Mouse (Mus musculus) cerebellum, adult 9-10 months (tissue): ENCODE results near the gene Esam.

ENCODE experiments used
- DNase-seq: peaks from one replicate; pipeline ENCODE4 v3.0.0; 2022

Esam gene

DNA sequence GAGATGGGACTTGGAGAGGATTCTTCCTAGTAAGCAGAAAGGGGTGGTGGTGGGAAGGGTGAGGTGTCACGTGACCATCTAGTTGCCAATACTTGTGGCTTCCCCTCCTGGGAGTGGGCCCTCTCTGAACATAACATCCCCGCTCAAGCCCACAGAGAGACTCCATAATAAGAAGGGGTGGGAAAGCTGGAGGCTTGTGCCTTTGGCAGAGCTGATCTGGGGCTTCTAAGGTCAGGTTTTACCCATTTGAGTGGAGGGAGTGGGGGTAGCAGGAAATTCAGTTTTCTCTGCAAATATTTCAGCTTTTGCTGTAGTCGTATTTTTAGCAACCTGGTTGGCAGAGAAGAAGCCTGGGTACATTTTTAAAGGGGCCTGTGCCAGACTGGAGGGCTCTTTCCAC lies 28.5 kb downstream of the Esam start:
- no peak for DNase-seq

DNA sequence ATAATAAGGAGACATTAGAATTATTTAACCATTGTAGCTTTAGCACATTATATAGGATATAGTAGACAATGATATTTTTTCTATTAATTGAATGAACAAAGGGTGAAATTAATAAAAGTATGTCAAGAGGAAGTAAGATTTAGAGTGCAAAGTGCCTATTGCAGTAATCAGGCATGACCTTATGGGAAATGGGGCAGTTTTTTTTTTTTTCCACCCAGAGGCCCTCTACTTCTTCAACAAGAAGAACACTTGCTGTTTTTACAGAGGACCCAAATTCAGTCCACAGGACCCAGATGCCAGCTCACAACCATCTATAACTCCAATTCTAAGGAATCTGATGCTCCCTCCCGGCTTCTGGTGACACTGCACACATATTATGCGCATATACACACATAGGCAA lies 32.7 kb downstream of the Esam start:
- no peak for DNase-seq

DNA sequence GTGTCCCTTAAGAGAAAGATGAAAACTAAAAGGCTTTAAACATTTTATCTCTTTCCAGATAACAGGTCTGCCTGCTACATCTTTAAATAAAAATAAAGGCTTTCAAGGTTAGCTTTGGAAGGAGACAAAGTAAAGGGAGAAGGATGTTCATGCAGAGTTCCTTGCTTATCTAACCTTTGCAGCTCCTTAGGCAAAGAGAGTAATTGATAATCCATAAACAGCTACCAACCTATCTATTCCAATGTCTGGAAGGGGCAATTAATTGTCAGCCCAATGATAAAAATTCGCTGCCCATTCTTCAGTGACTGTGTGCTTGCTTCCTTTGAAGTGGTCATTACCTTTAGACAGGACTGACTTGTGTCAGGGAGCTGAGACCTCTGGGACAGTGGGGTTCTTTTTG lies 35.9 kb downstream of the Esam start:
- no peak for DNase-seq

DNA sequence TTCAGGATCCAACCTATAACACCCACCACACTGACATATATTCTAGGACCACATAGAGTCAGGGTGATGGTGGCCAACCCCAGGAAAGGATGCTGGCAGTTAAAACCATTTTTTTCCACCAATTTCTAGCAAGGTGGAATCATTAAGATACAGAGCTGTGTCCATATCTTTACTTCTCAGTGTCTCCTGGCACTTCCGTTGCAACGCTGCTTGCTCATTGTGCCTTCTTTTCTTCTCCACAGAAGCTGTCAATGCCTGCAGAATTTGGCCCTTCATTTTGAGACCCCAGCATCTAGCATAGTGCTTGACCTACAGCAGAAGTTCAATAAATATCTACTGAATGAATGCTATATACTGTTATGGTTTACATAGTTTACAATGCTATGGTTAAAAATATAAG lies 39.1 kb downstream of the Esam start:
- DNase-seq: no peak

DNA sequence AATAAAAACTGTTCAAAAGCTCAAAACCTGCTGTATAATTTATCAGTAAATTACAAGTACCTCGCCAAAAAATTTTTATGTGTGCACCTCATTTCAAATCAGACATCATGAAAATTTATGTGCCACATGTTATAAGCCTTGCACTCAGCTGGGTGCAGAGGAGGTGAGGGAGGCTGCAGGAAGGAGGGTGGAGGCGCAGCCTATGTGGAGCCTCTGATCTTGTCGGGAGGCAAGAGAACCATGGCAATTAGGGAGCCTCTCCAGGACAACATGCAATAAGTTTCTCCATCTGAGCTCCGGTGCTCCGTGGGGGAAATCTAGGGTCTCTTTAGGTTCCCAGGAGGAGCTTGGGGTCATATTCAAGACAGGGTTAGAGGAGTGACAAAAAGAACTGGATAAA lies 39.6 kb downstream of the Esam start:
- DNase-seq: no peak

- DNase-seq: no peak
These were observed 40.2 kb downstream of the Esam start for GRCm38 (mm10) chr9:37567892-37568604.

DNA sequence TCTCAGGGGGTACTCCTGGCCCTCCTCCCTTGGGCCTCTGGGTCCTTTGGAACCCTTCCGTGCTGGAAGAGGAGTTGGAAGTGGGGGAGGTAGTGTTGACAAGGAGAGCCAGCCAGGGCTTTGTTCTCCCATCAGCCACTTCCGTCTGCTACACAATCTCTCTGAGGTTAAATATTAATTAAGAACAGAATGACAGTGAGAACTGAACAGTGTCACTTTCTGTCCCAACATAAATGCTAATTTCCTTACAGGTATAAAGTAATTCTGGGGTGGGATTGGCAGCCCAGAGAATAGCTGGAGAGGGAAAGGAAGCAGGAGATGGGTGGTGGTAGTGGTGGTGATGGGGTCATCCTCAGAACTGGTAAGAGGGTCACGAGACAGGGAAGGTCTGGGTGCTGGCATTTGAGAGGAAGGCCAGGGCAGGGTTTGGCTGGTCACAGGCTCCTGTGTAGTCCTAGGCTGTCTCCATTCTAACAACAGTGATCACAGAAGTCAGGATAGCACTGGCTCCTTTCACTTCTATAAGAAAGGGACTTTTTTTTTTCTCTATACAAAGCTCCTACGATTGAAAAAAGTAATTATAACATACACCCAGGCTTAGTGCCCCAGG lies 40.8 kb downstream of the Esam start:
- DNase-seq: no peak

- no peak for DNase-seq
These were observed 41.5 kb downstream of the Esam start for GRCm38 (mm10) chr9:37569231-37569835.

DNA sequence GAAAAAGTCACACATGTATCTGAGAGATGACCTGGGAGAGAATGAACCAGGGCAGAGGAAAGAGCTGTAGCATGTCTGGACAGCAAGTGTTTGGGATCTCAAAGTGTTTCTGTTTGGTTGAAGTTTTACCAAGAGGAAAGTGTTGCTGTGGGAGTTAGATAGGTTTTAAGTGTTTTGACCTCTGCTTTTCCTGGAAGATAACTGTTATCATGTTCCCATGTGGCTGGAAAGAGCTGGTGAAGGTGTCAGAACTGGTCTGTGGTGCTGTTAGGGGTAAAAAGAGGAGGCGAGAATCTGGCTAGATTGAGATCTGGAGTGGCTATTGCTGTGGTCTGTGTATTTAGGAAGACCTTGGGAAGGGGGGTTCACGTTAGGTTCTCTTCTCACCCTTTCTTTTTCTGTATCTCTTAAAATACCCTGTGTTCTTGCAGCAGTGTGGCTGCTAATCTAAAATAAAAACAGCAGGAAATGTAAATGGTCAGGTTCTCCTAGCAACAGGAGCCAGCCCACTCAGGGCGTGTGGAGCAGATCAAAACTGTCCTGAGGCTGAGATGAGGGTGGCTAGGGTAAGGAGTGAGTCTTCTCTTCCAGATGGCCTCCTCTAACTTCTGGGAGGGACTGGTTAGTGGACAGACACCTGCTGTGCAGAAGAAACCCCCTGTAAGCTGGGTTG lies 44.5 kb downstream of the Esam start:
- no peak for DNase-seq

- DNase-seq: no peak
These were observed 48.6 kb downstream of the Esam start for GRCm38 (mm10) chr9:37576436-37576930.

GRCm38 (mm10) chr9:37583594-37583993 lies 55.7 kb downstream of the Esam start:
- no peak for DNase-seq

DNA sequence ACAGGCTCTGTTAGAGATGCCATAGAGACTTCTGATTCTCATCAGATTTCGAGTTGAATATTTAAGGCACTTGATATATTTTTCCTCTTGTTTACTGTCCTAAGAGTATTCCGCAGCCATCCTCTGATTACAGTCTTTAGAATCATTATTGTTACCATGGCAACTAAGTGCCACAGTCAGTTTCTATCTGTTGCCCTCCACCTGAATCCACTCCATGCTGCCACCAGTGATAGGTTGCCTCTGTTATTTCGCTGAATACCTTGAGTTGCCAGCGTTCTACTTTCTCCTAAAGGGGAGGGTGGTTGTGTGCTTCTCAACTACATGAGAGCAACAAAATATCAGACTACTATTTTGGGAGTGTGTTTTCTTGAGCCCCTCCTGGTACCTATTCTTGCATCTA lies 58.8 kb downstream of the Esam start:
- no peak for DNase-seq
